In the genomic region with DNA sequence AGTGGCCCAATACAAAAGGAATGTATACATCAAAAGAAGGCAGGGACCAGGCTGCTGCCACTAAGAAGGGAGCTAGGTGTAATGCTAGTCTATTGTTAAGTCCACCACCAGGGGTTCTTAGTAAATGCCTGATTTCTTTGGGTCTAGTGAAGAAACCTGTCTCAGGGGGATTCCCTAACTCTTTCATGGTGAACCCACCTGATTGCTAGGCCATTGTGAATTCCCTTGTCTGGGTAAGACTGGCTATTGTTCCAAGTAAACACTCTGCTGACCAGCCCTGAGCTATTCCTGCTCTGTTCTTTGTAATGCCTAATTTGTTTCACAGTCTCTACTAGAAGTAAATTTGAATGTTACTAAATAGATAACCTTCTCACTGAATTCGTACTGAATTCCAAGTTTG, we compare ENCODE assay signal across 1 mouse cellular context. TPM values are rescaled to one million over a fixed set of nuclear protein-coding genes. Genes with fewer than 3 reads are reported as not detected.
"Had no signal": no experiment of that assay in that cellular context is flagged by ENCODE, and none has a peak within 500 bp of the region (broad histone marks: within the 10 kb centered on the region; RNA-seq: fewer than 3 reads in every experiment).

No protein-coding gene starts in this region.

RNA-seq across cellular contexts. Expression of gene Olfr1497, which starts 7.5 kb away (rescaled TPM):
- total RNA-seq: neutrophil, adult 5-6 weeks had no signal

RNA-seq across cellular contexts. Expression of gene Olfr1496, which starts 27.8 kb away (rescaled TPM):
- total RNA-seq: neutrophil, adult 5-6 weeks had no signal

RNA-seq across cellular contexts. Expression of gene Olfr1495, which starts 41.1 kb away (rescaled TPM):
- total RNA-seq: neutrophil, adult 5-6 weeks had no signal
